Mouse (Mus musculus): ENCODE measurements around the gene Zfp955a.
"Not testable (repeated sequence)": the region's sequence is repeated elsewhere in the genome, so short reads cannot be mapped to it uniquely, and the experiment has no call there.

The Zfp955a gene

GRCm38 (mm10) chr17:33254530-33255318, at the start of gene Zfp955a:
Zfp955a (minus strand) TSS chr17:33255145.
- DNase-seq = not testable (repeated sequence)

- DNase-seq = not testable (repeated sequence)
Observed at GRCm38 (mm10) chr17:33289876-33290149, 34.9 kb upstream of the Zfp955a start.

- not testable (repeated sequence) for DNase-seq
Observed at GRCm38 (mm10) chr17:33289039-33289875, 34.3 kb upstream of the Zfp955a start, which contains the start of gene Zfp955b. Zfp955b (plus strand) TSS chr17:33289544.

- no peak for DNase-seq
Observed at GRCm38 (mm10) chr17:33268907-33269306, 14.0 kb upstream of the Zfp955a start.

GRCm38 (mm10) chr17:33264376-33264775, 9.4 kb upstream of the Zfp955a start, which contains the start of gene Olfr63:
Olfr63 (plus strand) TSS chr17:33264676.
- DNase-seq = no peak

GRCm38 (mm10) chr17:33255319-33255657, 343 bp upstream of the Zfp955a start:
- not testable (repeated sequence) for DNase-seq

GRCm38 (mm10) chr17:33236646-33237045, 18.3 kb downstream of the Zfp955a start:
- not testable (repeated sequence) for DNase-seq

- no peak for DNase-seq
Observed at GRCm38 (mm10) chr17:33221590-33221989, 33.4 kb downstream of the Zfp955a start, which contains the start of gene Olfr1564. Olfr1564 (minus strand) TSS chr17:33221690.

- DNase-seq = not testable (repeated sequence)
Observed at GRCm38 (mm10) chr17:33191002-33191401, 63.9 kb downstream of the Zfp955a start, which contains the start of gene Olfr239. Olfr239 (plus strand) TSS chr17:33191302.

Measured in lung, postnatal 10 days (tissue).